Comparison of ENCODE assay signal across 11 mouse cellular contexts in genomic region chr3:101611012-101611812, GRCm38 (mm10). TPM values are rescaled to one million over a fixed set of nuclear protein-coding genes. Genes with fewer than 3 reads are reported as not detected.
DNase-seq lines count a peak whose midpoint lies in the region; ATAC-seq and TF ChIP-seq lines count a peak whose summit lies in the region.
"Had no signal": no experiment of that assay in that cellular context is flagged by ENCODE, and none has a peak within 500 bp of the region (broad histone marks: within the 10 kb centered on the region; RNA-seq: fewer than 3 reads in every experiment).

No protein-coding gene starts in this region.

- peak; percentile 45 for DNase-seq in cerebellum, adult 9-10 months
- DNase-seq in cerebellum, adult 11 months = no peak
- no peak for DNase-seq in layer of hippocampus, adult 2 months (ENCODE audit: low spot score in 2 of 2)
- DNase-seq in layer of hippocampus, adult 8-10 months (ENCODE audit: low spot score in 2 of 2) = no peak
- DNase-seq in urinary bladder, adult 2 months (ENCODE audit: low spot score) = no peak
- DNase-seq in testis, postnatal 14 days (ENCODE audit: low spot score) = no peak
- DNase-seq: heart, postnatal 36 days; liver, postnatal 0 days had no signal

- no peaks in the 10 kb centered on the region for H3K9me3 ChIP-seq in hindbrain, embryonic 15.5 days
- H3K9me3 ChIP-seq in neural tube, embryonic 14.5 days (ENCODE audit: control insufficient read depth, low read length) = no peaks in the 10 kb centered on the region
- H3K9me3 ChIP-seq: G1E had no signal

- no peak overlapping the region for H3K9ac ChIP-seq in hindbrain, embryonic 15.5 days
- no peak overlapping the region for H3K9ac ChIP-seq in neural tube, embryonic 14.5 days (replicated peaks; ENCODE audit: low read depth, low read length)
- H3K9ac ChIP-seq: liver, postnatal 0 days had no signal

- 53% methylated on average over 8 of the region's 8 CpGs for WGBS in hindbrain, embryonic 15.5 days
- WGBS in neural tube, embryonic 14.5 days = 53% methylated on average over 8 of the region's 8 CpGs

- peak; percentile 74; the same call in 1 of the 2 replicates for ATAC-seq in hindbrain, embryonic 15.5 days (ENCODE audit: low FRiP score, low read depth)
- peak; percentile 66; the same call in 1 of the 2 replicates for ATAC-seq in neural tube, embryonic 14.5 days (ENCODE audit: low read depth)
- ATAC-seq: liver, postnatal 0 days had no signal

- no peaks in the 10 kb centered on the region for H3K36me3 ChIP-seq in hindbrain, embryonic 15.5 days
- no peaks in the 10 kb centered on the region for H3K36me3 ChIP-seq in neural tube, embryonic 14.5 days (ENCODE audit: control insufficient read depth, insufficient read depth, low read length)
- H3K36me3 ChIP-seq: G1E had no signal

- H3K4me1 ChIP-seq in hindbrain, embryonic 15.5 days (replicated peaks) = peaks cover 17% of the 10 kb centered on the region
- H3K4me1 ChIP-seq in neural tube, embryonic 14.5 days (ENCODE audit: control insufficient read depth, insufficient read depth, low read length) = peaks cover 11% of the 10 kb centered on the region

- H3K4me2 ChIP-seq in hindbrain, embryonic 15.5 days = no peak overlapping the region
- H3K4me2 ChIP-seq in neural tube, embryonic 14.5 days (ENCODE audit: low read depth, low read length) = no peak overlapping the region

- peak overlapping the region; percentile 20; the same call in 1 of the 2 replicates for H3K27ac ChIP-seq in layer of hippocampus, adult 2 months
- H3K27ac ChIP-seq in hindbrain, embryonic 15.5 days (replicated peaks) = peak overlapping the region; percentile 31
- H3K27ac ChIP-seq in neural tube, embryonic 14.5 days (ENCODE audit: low read depth, low read length) = peak overlapping the region; percentile 35; the same call in 1 of the 2 replicates

- H3K27me3 ChIP-seq in hindbrain, embryonic 15.5 days = no peaks in the 10 kb centered on the region
- no peaks in the 10 kb centered on the region for H3K27me3 ChIP-seq in neural tube, embryonic 14.5 days (ENCODE audit: control insufficient read depth, insufficient read depth, low read length)

- no peak overlapping the region for H3K4me3 ChIP-seq in layer of hippocampus, adult 2 months
- H3K4me3 ChIP-seq in hindbrain, embryonic 15.5 days = no peak overlapping the region
- H3K4me3 ChIP-seq in neural tube, embryonic 14.5 days (ENCODE audit: low read depth, low read length) = no peak overlapping the region

- 0 out of 2 replicates have a peak, but pooled peaks have one; percentile 9 for TF ChIP-seq CTCF in layer of hippocampus, adult 2 months (conservative IDR thresholded peaks at IDR 0.05)

RNA-seq across cellular contexts. Expression of gene Atp1a1, which starts 6.7 kb away (rescaled TPM):
- total RNA-seq in layer of hippocampus, adult 2 months (2021) = 100 to 1,000 TPM; 476 to 506 TPM
- total RNA-seq in layer of hippocampus, adult 8-10 months (2022) = 100 to 1,000 TPM; 480 to 507 (median 482) TPM
- polyA plus RNA-seq in hindbrain, embryonic 15.5 days (2015; fragmentation: Nextera tagmentation; extraction: Ambion mirVana) = 69.3 and 72.6 TPM in 2 replicates
- polyA plus RNA-seq in neural tube, embryonic 14.5 days (2014; fragmentation: Nextera tagmentation; extraction: Ambion mirVana) = 105 and 115 TPM in 2 replicates
- polyA plus RNA-seq in urinary bladder, adult 2 months (2012; rRNA removed) = 253 and 274 TPM in 2 replicates
